Mouse (Mus musculus): Measurements from ENCODE around the gene Hormad2. TPM values are rescaled to one million over a fixed set of nuclear protein-coding genes. Genes with fewer than 3 reads are reported as not detected.

Gene Hormad2
- 0.10 TPM in 1 of 2 replicates, not detected in the other for polyA plus RNA-seq (2015; fragmentation: Nextera tagmentation; extraction: Ambion mirVana)

DNA sequence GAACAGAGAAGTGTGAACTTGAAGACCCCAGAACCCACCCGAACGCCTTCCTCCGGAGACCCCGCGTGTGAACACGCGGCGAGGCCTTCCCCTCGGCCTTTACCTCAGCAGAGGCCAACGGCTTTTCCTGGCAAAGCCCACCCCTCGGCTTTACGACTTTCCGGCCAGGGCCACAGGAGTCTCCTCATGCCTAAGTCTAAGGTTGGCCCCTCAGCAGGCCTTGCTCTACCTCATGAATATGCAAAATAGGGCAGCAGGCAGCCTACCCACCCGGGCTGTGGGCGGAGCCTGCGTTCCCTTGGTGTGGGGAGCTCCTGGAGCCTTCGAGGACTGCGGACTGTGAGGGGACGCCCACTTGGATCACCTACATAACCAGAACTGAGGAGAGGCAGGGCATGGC lies at the start of gene Hormad2:
TSS of gene Hormad2 (minus strand) at position 128 of the 400 bp plus-strand sequence.
- Histone ChIP-seq H3K36me3 (no peaks in the 10 kb centered on the region), H3K4me3 (replicated peaks) (no peak within 1 kb of the TSS), H3K27me3 (no peaks in the 10 kb centered on the region), H3K4me1 (replicated peaks) (no peaks in the 10 kb centered on the region), H3K9me3 (no peaks in the 10 kb centered on the region), H3K27ac (no peak within 1 kb of the TSS), H3K4me2 (replicated peaks) (no peak within 1 kb of the TSS), H3K9ac (replicated peaks) (no peak within 1 kb of the TSS)
- ATAC-seq = no peak
- WGBS = 53% methylated on average over 19 of the region's 19 CpGs

DNA sequence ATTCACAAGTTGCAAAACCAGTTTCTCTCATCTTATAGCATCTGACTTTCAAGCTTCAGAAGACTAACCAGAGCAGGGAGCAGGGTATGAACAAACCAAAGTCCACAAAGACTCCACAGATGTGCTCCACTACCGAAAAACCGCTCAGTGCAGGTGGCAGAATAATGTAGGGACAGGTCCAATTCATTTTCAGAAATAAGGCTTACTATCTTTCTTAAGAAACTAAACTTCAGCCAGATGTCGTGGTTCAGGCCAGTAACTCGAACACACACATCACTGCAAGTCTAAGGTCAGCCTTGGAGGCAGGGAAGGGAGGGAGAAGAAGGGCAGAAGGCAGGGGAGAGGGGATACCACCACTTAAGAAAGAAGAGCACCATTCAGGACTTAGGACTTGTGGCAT lies 48.3 kb upstream of the Hormad2 start:
- no peak overlapping the region for H3K4me3 ChIP-seq (replicated peaks)
- H3K36me3 ChIP-seq = peaks cover 85% of the 10 kb centered on the region
- no peaks in the 10 kb centered on the region for H3K9me3 ChIP-seq
- no peak overlapping the region for H3K9ac ChIP-seq (replicated peaks)
- 0 out of 2 replicates have a peak, but pooled peaks cover 2% of the 10 kb centered on the region for H3K4me1 ChIP-seq (replicated peaks)
- 92% methylated on average over 4 of the region's 4 CpGs for WGBS
- no peaks in the 10 kb centered on the region for H3K27me3 ChIP-seq
- ATAC-seq = no peak
- no peak overlapping the region for H3K27ac ChIP-seq
- H3K4me2 ChIP-seq (replicated peaks) = no peak overlapping the region

DNA sequence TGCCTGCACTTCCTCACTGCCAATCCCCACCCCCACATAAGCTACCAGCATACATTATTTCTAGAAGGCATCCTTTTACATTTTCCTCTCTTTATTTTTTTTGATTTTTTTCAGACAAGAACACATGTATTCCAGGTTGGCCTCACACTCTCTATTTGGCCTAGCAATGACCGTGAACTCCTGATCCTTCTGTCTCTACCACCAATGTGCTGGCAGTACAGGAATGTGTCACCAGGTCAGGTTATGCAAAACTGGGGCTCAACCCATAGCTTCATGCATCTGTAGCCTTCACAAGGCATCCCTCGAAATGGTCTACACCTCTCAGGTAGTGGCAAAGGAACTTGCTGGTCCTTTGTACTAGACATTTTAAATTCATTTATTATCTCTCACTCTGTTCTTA lies 47.9 kb upstream of the Hormad2 start:
- Histone ChIP-seq H3K9ac (replicated peaks) (no peak overlapping the region), H3K36me3 (peaks cover 90% of the 10 kb centered on the region), H3K9me3 (no peaks in the 10 kb centered on the region), H3K4me3 (replicated peaks) (no peak overlapping the region), H3K27me3 (no peaks in the 10 kb centered on the region), H3K4me2 (replicated peaks) (no peak overlapping the region), H3K27ac (no peak overlapping the region), H3K4me1 (replicated peaks) (0 out of 2 replicates have a peak, but pooled peaks cover 2% of the 10 kb centered on the region)
- WGBS = 96% methylated on average over 2 of the region's 2 CpGs
- ATAC-seq = no peak

DNA sequence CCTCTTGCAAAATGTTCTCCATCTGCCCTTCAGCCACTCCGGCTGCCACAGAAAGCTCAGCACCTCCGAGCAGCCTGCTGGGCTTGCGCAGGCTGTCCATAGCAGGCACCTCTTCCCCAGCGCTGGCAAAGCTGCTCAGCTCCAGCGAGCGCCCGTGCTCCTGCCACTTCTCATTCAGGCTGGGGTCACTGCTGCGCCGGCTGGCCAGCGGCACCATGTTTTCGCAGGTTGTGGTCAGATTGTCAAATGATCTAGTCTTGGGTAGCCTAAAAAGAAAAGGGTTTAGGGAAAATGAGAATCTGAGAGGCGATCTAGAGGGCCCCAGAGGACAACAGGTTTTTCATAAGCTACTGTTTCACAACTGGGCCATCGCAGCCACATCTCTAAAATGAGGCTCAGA lies 47.5 kb upstream of the Hormad2 start:
- H3K4me2 ChIP-seq (replicated peaks) = no peak overlapping the region
- no peak overlapping the region for H3K4me3 ChIP-seq (replicated peaks)
- 96% methylated on average over 13 of the region's 13 CpGs for WGBS
- H3K4me1 ChIP-seq (replicated peaks) = 0 out of 2 replicates have a peak, but pooled peaks cover 2% of the 10 kb centered on the region
- peaks cover 94% of the 10 kb centered on the region for H3K36me3 ChIP-seq
- H3K27me3 ChIP-seq = no peaks in the 10 kb centered on the region
- no peaks in the 10 kb centered on the region for H3K9me3 ChIP-seq
- no peak for ATAC-seq
- no peak overlapping the region for H3K9ac ChIP-seq (replicated peaks)
- H3K27ac ChIP-seq = no peak overlapping the region

DNA sequence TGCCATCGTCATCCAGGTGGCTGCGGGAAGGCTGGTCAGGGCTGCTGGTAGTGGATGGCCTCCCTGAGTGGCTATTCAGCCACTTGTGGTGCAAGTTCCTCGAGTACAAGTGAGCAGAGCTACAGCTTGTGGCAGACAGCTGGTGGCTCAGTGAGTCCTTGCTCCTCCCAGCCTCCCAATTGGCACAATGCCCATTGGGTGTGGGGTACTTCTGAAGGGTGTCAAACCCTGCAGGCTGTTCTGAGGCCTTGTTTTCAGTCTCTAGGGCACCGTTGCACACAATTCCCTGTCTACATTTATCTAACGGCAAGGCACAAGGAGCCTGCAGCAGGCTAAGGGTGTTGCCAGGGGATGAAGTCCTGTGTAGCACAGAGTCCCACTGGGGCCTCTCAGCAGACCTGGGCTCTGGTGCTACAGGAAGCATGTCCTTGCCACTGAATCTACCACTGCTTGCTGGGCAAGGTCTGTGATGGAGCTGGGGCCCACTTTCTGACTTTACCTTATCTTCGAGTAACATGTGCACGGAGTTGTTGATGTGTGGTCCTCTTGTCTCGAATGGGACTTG lies 46.6 kb upstream of the Hormad2 start:
- 91% methylated on average over 8 of the region's 8 CpGs for WGBS
- Histone ChIP-seq H3K27me3 (no peaks in the 10 kb centered on the region), H3K9me3 (no peaks in the 10 kb centered on the region), H3K9ac (replicated peaks) (no peak overlapping the region), H3K36me3 (peaks cover 99% of the 10 kb centered on the region), H3K4me3 (replicated peaks) (no peak overlapping the region), H3K27ac (no peak overlapping the region), H3K4me1 (replicated peaks) (0 out of 2 replicates have a peak, but pooled peaks cover 2% of the 10 kb centered on the region), H3K4me2 (replicated peaks) (no peak overlapping the region)
- ATAC-seq = no peak

DNA sequence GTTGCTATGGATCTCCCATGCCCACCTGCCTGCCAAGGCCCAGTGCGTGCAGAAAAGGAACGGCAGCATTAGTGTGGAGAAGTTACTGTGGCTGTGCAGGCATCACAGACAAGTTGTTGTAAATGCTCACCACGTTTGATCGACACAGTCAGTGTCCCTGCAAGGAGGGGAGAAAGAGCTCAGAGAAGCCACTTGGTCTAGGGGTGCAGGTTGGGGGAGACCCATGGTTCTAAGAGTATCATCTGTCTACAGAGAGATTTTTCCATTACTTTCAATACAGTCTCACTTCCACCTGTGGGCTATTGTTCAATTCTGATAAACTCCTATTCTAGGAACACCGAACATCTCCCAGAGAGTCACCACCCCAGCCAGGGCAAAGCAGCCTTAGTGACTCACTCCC lies 43.6 kb upstream of the Hormad2 start:
- no peaks in the 10 kb centered on the region for H3K27me3 ChIP-seq

DNA sequence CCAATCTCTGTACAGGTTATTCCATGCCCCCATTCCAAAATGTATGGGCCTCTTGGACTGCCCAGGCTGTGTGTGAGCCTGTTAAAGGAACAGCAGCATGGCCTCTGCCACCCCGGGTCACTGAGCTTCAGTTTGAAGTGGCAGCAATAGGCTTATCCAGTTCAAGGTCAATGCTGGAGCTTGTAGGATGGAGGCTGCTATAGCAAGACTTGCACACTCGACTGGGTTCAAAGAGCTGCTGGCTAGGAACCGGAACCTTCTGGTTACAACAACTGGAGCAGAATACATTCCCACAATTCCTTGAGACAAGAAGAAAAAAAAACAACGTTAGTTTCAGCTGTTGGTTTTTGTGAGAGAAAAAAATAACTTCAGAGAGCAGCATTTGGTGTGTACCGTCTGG lies 41.7 kb upstream of the Hormad2 start:
- no peak overlapping the region for H3K4me3 ChIP-seq (replicated peaks)
- H3K36me3 ChIP-seq = peaks cover 84% of the 10 kb centered on the region
- H3K27ac ChIP-seq = no peak overlapping the region
- 0 out of 2 replicates have a peak, but pooled peaks cover 2% of the 10 kb centered on the region for H3K4me1 ChIP-seq (replicated peaks)
- WGBS = 76% methylated on average over 5 of the region's 5 CpGs
- no peak overlapping the region for H3K4me2 ChIP-seq (replicated peaks)
- H3K9ac ChIP-seq (replicated peaks) = no peak overlapping the region
- ATAC-seq = no peak
- H3K27me3 ChIP-seq = no peaks in the 10 kb centered on the region
- no peaks in the 10 kb centered on the region for H3K9me3 ChIP-seq

More for the DNA sequence above, 43.6 kb upstream of the Hormad2 start:
- Histone ChIP-seq H3K4me3 (replicated peaks) (no peak overlapping the region), H3K4me1 (replicated peaks) (0 out of 2 replicates have a peak, but pooled peaks cover 2% of the 10 kb centered on the region), H3K4me2 (replicated peaks) (no peak overlapping the region), H3K9ac (replicated peaks) (no peak overlapping the region), H3K36me3 (peaks cover 98% of the 10 kb centered on the region), H3K9me3 (no peaks in the 10 kb centered on the region), H3K27ac (no peak overlapping the region)
- ATAC-seq = no peak
- 91% methylated on average over 5 of the region's 5 CpGs for WGBS

DNA sequence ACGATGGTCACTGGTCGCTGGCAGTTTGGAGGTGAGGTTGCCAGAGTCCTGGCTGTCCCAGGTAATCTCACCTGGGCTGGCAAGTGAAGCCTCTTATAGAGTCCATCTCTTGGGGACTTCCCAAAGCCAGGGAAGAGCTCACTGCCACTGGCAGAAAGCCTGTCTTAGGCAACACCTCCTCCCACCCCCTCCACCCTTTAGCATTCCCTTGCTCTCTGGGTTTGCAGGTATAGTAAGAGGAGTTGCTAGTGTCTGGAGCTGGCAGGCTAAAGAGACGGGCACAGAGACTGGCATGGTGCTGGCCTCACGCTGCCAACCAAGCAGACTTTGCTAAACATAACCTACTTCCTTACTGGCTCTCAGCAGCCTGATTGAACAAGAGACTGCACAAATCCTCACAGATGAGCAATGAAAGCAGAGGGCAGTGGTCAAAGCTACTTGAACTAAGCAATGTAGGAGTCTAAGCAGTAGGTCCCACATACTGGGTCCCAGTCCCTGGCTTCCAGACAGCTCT lies 35.3 kb upstream of the Hormad2 start:
- Histone ChIP-seq H3K4me1 (replicated peaks) (peaks cover 14% of the 10 kb centered on the region; the same call in 1 of the 2 replicates), H3K36me3 (peaks cover 20% of the 10 kb centered on the region), H3K4me3 (replicated peaks) (no peak overlapping the region), H3K9me3 (no peaks in the 10 kb centered on the region), H3K4me2 (replicated peaks) (no peak overlapping the region), H3K27ac (no peak overlapping the region), H3K9ac (replicated peaks) (no peak overlapping the region), H3K27me3 (no peaks in the 10 kb centered on the region)
- WGBS = 89% methylated on average over 4 of the region's 4 CpGs
- no peak for ATAC-seq

DNA sequence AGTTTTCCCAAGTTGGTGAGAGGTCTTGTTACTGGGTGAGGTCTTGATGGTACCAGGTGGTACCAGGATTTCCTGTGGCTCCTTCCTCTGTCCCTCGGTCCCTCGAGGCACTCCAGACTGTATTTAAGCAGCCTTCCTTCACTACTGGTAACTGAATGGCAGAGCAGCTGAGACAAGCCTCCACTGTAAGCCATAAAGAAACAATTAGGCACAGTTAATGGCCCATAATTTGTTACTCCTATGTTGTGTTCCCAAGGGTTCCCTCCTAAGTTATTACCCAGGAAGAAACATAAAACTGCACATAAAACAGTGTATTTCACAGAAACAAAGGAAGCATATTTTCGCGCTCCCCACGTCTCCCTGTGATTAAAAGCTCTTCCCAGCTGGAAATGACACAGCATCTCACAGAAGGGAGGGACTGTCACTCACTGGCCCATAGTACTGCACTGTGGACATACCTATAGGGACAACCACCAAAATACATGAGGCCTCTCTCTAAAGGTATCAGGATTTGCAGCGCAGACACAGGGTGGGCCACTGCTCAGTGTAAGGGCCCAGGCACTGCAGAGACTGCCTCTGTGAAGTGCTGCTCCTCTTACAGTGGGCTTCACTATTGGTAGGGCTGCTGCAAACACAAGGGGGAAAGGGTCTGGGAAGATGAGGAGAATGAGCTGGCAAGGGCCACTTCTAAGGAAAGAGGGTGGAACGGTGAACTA lies 31.7 kb upstream of the Hormad2 start:
- Histone ChIP-seq H3K27me3 (no peaks in the 10 kb centered on the region), H3K4me2 (replicated peaks) (no peak overlapping the region), H3K9me3 (no peaks in the 10 kb centered on the region), H3K4me3 (replicated peaks) (no peak overlapping the region), H3K27ac (peak overlapping the region; percentile 35; the same call in 1 of the 2 replicates), H3K4me1 (replicated peaks) (peaks cover 14% of the 10 kb centered on the region; the same call in 1 of the 2 replicates), H3K9ac (replicated peaks) (no peak overlapping the region), H3K36me3 (no peaks in the 10 kb centered on the region)
- WGBS = 76% methylated on average over 7 of the region's 7 CpGs
- ATAC-seq = peak; percentile 63; the same call in 1 of the 2 replicates

DNA sequence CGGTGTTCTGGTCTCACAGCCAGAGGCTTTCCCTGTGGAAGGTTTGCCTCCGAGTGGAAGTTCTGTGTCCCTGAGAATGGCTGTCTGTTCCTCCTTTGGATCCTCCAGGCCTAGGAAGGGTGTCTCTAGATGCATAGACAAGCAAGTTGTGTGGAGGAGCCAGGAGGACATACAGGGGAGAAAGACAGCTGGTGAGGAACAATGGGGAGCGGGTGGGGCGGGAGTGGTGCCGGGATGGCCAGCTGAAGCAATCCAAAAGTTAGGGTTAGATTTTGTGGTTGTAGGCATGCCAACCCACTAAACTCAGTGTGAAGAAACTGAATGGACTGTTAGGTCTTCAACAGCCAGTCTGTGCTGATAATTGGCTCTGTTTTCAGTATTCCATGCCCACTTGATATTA lies 30.8 kb upstream of the Hormad2 start:
- Histone ChIP-seq H3K27ac (no peak overlapping the region), H3K36me3 (no peaks in the 10 kb centered on the region), H3K4me1 (replicated peaks) (peaks cover 14% of the 10 kb centered on the region; the same call in 1 of the 2 replicates), H3K4me2 (replicated peaks) (no peak overlapping the region), H3K9me3 (no peaks in the 10 kb centered on the region), H3K4me3 (replicated peaks) (no peak overlapping the region), H3K27me3 (no peaks in the 10 kb centered on the region), H3K9ac (replicated peaks) (no peak overlapping the region)
- ATAC-seq = no peak
- WGBS = 86% methylated on average over 5 of the region's 5 CpGs

DNA sequence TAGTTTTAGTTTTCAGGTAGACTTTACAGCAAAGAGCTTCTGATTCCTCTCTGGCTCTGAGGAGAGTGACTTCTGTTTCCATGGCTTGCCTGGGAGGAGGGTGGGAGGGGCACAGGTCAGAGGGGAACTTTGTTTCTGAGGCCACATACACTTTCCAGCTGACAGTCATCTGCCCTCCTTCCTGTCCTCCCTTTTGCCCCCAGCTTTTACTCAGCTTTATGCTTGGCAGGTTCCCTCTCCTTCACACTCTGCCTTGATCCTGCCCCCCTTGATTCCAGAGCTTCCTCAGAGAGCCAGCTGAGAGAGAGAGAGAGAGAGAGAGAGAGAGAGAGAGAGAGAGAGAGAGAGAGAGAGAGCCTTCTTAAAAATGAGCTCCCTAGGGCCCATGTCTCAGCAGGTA lies 30.3 kb upstream of the Hormad2 start:
- H3K4me3 ChIP-seq (replicated peaks) = no peak overlapping the region
- ATAC-seq = no peak
- peaks cover 14% of the 10 kb centered on the region; the same call in 1 of the 2 replicates for H3K4me1 ChIP-seq (replicated peaks)
- no peaks in the 10 kb centered on the region for H3K27me3 ChIP-seq
- H3K36me3 ChIP-seq = no peaks in the 10 kb centered on the region
- no peak overlapping the region for H3K27ac ChIP-seq
- H3K9me3 ChIP-seq = no peaks in the 10 kb centered on the region
- H3K9ac ChIP-seq (replicated peaks) = no peak overlapping the region
- no peak overlapping the region for H3K4me2 ChIP-seq (replicated peaks)

DNA sequence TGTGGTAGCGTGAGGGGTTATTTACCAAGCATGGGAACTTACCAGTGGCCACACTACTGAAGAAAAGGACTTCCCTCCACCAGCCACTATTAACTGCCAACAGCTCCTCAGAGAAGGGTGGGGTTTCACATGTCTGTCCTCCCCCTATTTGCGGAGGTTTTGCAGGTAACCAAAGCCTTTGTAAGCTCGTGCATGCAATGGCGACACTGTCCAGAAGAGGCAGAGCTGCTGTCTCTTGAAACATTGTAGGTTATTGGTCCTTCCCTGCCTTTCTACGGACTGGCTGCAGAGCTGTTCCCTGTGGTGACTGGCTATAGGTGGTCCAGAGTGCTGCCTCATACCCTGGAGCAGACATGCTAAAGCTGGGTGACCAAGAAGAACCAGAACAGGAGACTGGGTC lies 28.2 kb upstream of the Hormad2 start:
- Histone ChIP-seq H3K4me1 (replicated peaks) (peaks cover 14% of the 10 kb centered on the region; the same call in 1 of the 2 replicates), H3K27me3 (no peaks in the 10 kb centered on the region), H3K9ac (replicated peaks) (no peak overlapping the region), H3K4me2 (replicated peaks) (no peak overlapping the region), H3K36me3 (no peaks in the 10 kb centered on the region), H3K4me3 (replicated peaks) (no peak overlapping the region), H3K9me3 (no peaks in the 10 kb centered on the region), H3K27ac (no peak overlapping the region)
- WGBS = 55% methylated on average over 5 of the region's 5 CpGs
- ATAC-seq = no peak
